Mouse (Mus musculus) MEL (cell line): ENCODE measurements around the gene A3galt2.

Experiments
- BHLHE40 ChIP-seq: IDR thresholded peaks from 2 replicates; pipeline ENCODE4 v1.6.1; 2012; ENCODE audit warnings: low read depth, mild to moderate bottlenecking, inconsistent platforms, low read length, improper control_type of control experiment, borderline replicate concordance
- CTCF ChIP-seq, 3 experiments: IDR thresholded peaks in 2 of 3; conservative IDR thresholded peaks in 1 of 3; 2 replicates each; pipeline ENCODE4 v1.5.1; 2011 to 2012; ENCODE audit warnings: low read length in 3 of 3, low read depth in 2 of 3, mild to moderate bottlenecking in 2 of 3, improper control_type of control experiment in 1 of 3, inconsistent platforms in 1 of 3, mixed read lengths in 1 of 3, moderate library complexity in 1 of 3; ENCODE audit not compliant: control insufficient read depth in 1 of 3, insufficient read depth in 1 of 3, poor library complexity in 1 of 3, severe bottlenecking in 1 of 3
- HCFC1 ChIP-seq: IDR thresholded peaks from 2 replicates; pipeline ENCODE4 v1.6.1; 2012; ENCODE audit warnings: low read depth, mild to moderate bottlenecking, inconsistent platforms, low read length, improper control_type of control experiment, moderate library complexity
- POLR2A ChIP-seq, 2 experiments: IDR thresholded peaks; 2 replicates each; pipeline ENCODE4 v1.6.1; 2011 to 2012; ENCODE audit warnings: low read length in 2 of 2, mild to moderate bottlenecking in 2 of 2, control low read depth in 1 of 2, improper control_type of control experiment in 1 of 2, low read depth in 1 of 2, moderate library complexity in 1 of 2; ENCODE audit not compliant: control insufficient read depth in 1 of 2, insufficient read depth in 1 of 2, poor library complexity in 1 of 2
- RAD21 ChIP-seq: IDR thresholded peaks from 2 replicates; pipeline ENCODE4 v1.6.1; 2011; ENCODE audit warnings: mild to moderate bottlenecking, low read depth, low read length, improper control_type of control experiment
- RCOR1 ChIP-seq: IDR thresholded peaks from 2 replicates; pipeline ENCODE4 v1.6.1; 2012; ENCODE audit warnings: low read depth, mild to moderate bottlenecking, inconsistent platforms, low read length, improper control_type of control experiment
- TAL1 ChIP-seq: IDR thresholded peaks from 2 replicates; pipeline ENCODE4 v1.6.1; 2012; ENCODE audit warnings: mild to moderate bottlenecking, inconsistent platforms, low read length, moderate library complexity, mixed read lengths
- TCF12 ChIP-seq: IDR thresholded peaks from 2 replicates; pipeline ENCODE4 v1.6.1; 2014; ENCODE audit warnings: low read depth, mild to moderate bottlenecking, inconsistent platforms, low read length, improper control_type of control experiment, moderate library complexity
- UBTF ChIP-seq: IDR thresholded peaks from 2 replicates; pipeline ENCODE4 v1.6.1; 2012; ENCODE audit warnings: low read depth, mild to moderate bottlenecking, inconsistent platforms, low read length, improper control_type of control experiment, moderate library complexity, borderline replicate concordance; ENCODE audit not compliant: insufficient read depth
- ZC3H11A ChIP-seq: IDR thresholded peaks from 2 replicates; pipeline ENCODE4 v1.6.1; 2012; ENCODE audit warnings: low read depth, mild to moderate bottlenecking, inconsistent platforms, low read length, improper control_type of control experiment
- ZNF384 ChIP-seq: IDR thresholded peaks from 2 replicates; pipeline ENCODE4 v1.6.1; 2012; ENCODE audit warnings: low read depth, mild to moderate bottlenecking, inconsistent platforms, low read length, improper control_type of control experiment

- TF ChIP-seq TCF12 (no peak), UBTF (no peak), CTCF (IDR thresholded peaks at IDR 0.05 in 2 of 3, conservative IDR thresholded peaks at IDR 0.05 in 1 of 3; ENCODE audit: control insufficient read depth in 1 of 3, insufficient read depth in 1 of 3, low read depth in 2 of 3, low read length in 3 of 3, poor library complexity in 1 of 3, severe bottlenecking in 1 of 3) (no peak), HCFC1 (no peak), ZC3H11A (no peak), BHLHE40 (no peak), RAD21 (no peak), POLR2A (IDR thresholded peaks at IDR 0.05; ENCODE audit: control insufficient read depth in 1 of 2, insufficient read depth in 1 of 2, low read depth in 1 of 2, low read length in 2 of 2, poor library complexity in 1 of 2) (no peak), ZNF384 (no peak), TAL1 (no peak), RCOR1 (no peak)
Observed at GRCm38 (mm10) chr4:128769569-128770355, 14.6 kb downstream of the A3galt2 start.
